Mouse (Mus musculus): ENCODE measurements around the gene Ndufs4. TPM values are rescaled to one million over a fixed set of nuclear protein-coding genes. Genes with fewer than 3 reads are reported as not detected.
A peak's percentile ranks its signal among the peaks of the same experiment; 100 is the strongest.

Ndufs4 gene
- polyA plus RNA-seq, 1 experiment from 2014 or later = 403 TPM

GRCm38 (mm10) chr13:114405100-114405715, 17.1 kb upstream of the Ndufs4 start:
- Histone ChIP-seq H3K4me3 (ENCODE audit: low read depth, low read length) (no peak overlapping the region), H3K27ac (ENCODE audit: low read depth, low read length) (no peak overlapping the region), H3K36me3 (ENCODE audit: control insufficient read depth, insufficient read depth, low read length) (no peaks in the 10 kb centered on the region), H3K4me1 (ENCODE audit: control insufficient read depth, insufficient read depth, low read length) (no peaks in the 10 kb centered on the region), H3K27me3 (ENCODE audit: control insufficient read depth, insufficient read depth, low read length) (no peaks in the 10 kb centered on the region), H3K9ac (ENCODE audit: low read depth, low read length) (no peak overlapping the region), H3K9me3 (replicated peaks; ENCODE audit: control insufficient read depth, low read length) (no peaks in the 10 kb centered on the region), H3K4me2 (no peak overlapping the region)
- ATAC-seq (replicated peaks; ENCODE audit: insufficient number of reproducible peaks, low FRiP score, low TSS enrichment) = no peak
- WGBS (ENCODE audit: insufficient replicate concordance) = 81% methylated on average over 9 of the region's 9 CpGs

- H3K4me2 ChIP-seq = no peak overlapping the region
- WGBS (ENCODE audit: insufficient replicate concordance) = 69% methylated on average over 2 of the region's 2 CpGs
- no peaks in the 10 kb centered on the region for H3K9me3 ChIP-seq (replicated peaks; ENCODE audit: control insufficient read depth, low read length)
- H3K4me1 ChIP-seq (ENCODE audit: control insufficient read depth, insufficient read depth, low read length) = no peaks in the 10 kb centered on the region
- no peak overlapping the region for H3K9ac ChIP-seq (ENCODE audit: low read depth, low read length)
- H3K27ac ChIP-seq (ENCODE audit: low read depth, low read length) = no peak overlapping the region
- H3K36me3 ChIP-seq (ENCODE audit: control insufficient read depth, insufficient read depth, low read length) = no peaks in the 10 kb centered on the region
- no peaks in the 10 kb centered on the region for H3K27me3 ChIP-seq (ENCODE audit: control insufficient read depth, insufficient read depth, low read length)
- no peak for ATAC-seq (replicated peaks; ENCODE audit: insufficient number of reproducible peaks, low FRiP score, low TSS enrichment)
- no peak overlapping the region for H3K4me3 ChIP-seq (ENCODE audit: low read depth, low read length)
These were observed 10.8 kb upstream of the Ndufs4 start for GRCm38 (mm10) chr13:114398906-114399305.

- Histone ChIP-seq H3K27me3 (ENCODE audit: control insufficient read depth, insufficient read depth, low read length) (no peaks in the 10 kb centered on the region), H3K9me3 (replicated peaks; ENCODE audit: control insufficient read depth, low read length) (no peaks in the 10 kb centered on the region), H3K36me3 (ENCODE audit: control insufficient read depth, insufficient read depth, low read length) (no peaks in the 10 kb centered on the region), H3K4me1 (ENCODE audit: control insufficient read depth, insufficient read depth, low read length) (no peaks in the 10 kb centered on the region), H3K4me3 (ENCODE audit: low read depth, low read length) (no peak overlapping the region), H3K9ac (ENCODE audit: low read depth, low read length) (no peak overlapping the region), H3K27ac (ENCODE audit: low read depth, low read length) (no peak overlapping the region), H3K4me2 (no peak overlapping the region)
- WGBS (ENCODE audit: insufficient replicate concordance) = 81% methylated on average over 9 of the region's 9 CpGs
- ATAC-seq (replicated peaks; ENCODE audit: insufficient number of reproducible peaks, low FRiP score, low TSS enrichment) = no peak
These were observed 9.2 kb upstream of the Ndufs4 start for GRCm38 (mm10) chr13:114397281-114397680.

- no peaks in the 10 kb centered on the region for H3K27me3 ChIP-seq (ENCODE audit: control insufficient read depth, insufficient read depth, low read length)
- H3K27ac ChIP-seq (ENCODE audit: low read depth, low read length) = no peak overlapping the region
- no peaks in the 10 kb centered on the region for H3K4me1 ChIP-seq (ENCODE audit: control insufficient read depth, insufficient read depth, low read length)
- no peaks in the 10 kb centered on the region for H3K36me3 ChIP-seq (ENCODE audit: control insufficient read depth, insufficient read depth, low read length)
- no peak overlapping the region for H3K9ac ChIP-seq (ENCODE audit: low read depth, low read length)
- no peak overlapping the region for H3K4me3 ChIP-seq (ENCODE audit: low read depth, low read length)
- H3K4me2 ChIP-seq = no peak overlapping the region
- no peaks in the 10 kb centered on the region for H3K9me3 ChIP-seq (replicated peaks; ENCODE audit: control insufficient read depth, low read length)
- whole genome bisulfite sequencing (ENCODE audit: insufficient replicate concordance) = 64% methylated on average over 10 of the region's 10 CpGs
- ATAC-seq (replicated peaks; ENCODE audit: insufficient number of reproducible peaks, low FRiP score, low TSS enrichment) = no peak
These were observed 8.8 kb upstream of the Ndufs4 start for GRCm38 (mm10) chr13:114396863-114397262.

- no peak overlapping the region for H3K4me3 ChIP-seq (ENCODE audit: low read depth, low read length)
- 84% methylated on average over 2 of the region's 2 CpGs for WGBS (ENCODE audit: insufficient replicate concordance)
- H3K27me3 ChIP-seq (ENCODE audit: control insufficient read depth, insufficient read depth, low read length) = no peaks in the 10 kb centered on the region
- no peaks in the 10 kb centered on the region for H3K36me3 ChIP-seq (ENCODE audit: control insufficient read depth, insufficient read depth, low read length)
- H3K9me3 ChIP-seq (replicated peaks; ENCODE audit: control insufficient read depth, low read length) = no peaks in the 10 kb centered on the region
- no peak overlapping the region for H3K9ac ChIP-seq (ENCODE audit: low read depth, low read length)
- H3K27ac ChIP-seq (ENCODE audit: low read depth, low read length) = no peak overlapping the region
- no peak for ATAC-seq (replicated peaks; ENCODE audit: insufficient number of reproducible peaks, low FRiP score, low TSS enrichment)
- no peaks in the 10 kb centered on the region for H3K4me1 ChIP-seq (ENCODE audit: control insufficient read depth, insufficient read depth, low read length)
- H3K4me2 ChIP-seq = no peak overlapping the region
These were observed 6.7 kb upstream of the Ndufs4 start for GRCm38 (mm10) chr13:114394784-114395183.

GRCm38 (mm10) chr13:114392501-114392900, 4.4 kb upstream of the Ndufs4 start:
- Histone ChIP-seq H3K27ac (ENCODE audit: low read depth, low read length) (no peak overlapping the region), H3K9ac (ENCODE audit: low read depth, low read length) (no peak overlapping the region), H3K4me2 (no peak overlapping the region), H3K27me3 (ENCODE audit: control insufficient read depth, insufficient read depth, low read length) (no peaks in the 10 kb centered on the region), H3K4me3 (ENCODE audit: low read depth, low read length) (no peak overlapping the region), H3K9me3 (replicated peaks; ENCODE audit: control insufficient read depth, low read length) (no peaks in the 10 kb centered on the region), H3K36me3 (ENCODE audit: control insufficient read depth, insufficient read depth, low read length) (no peaks in the 10 kb centered on the region), H3K4me1 (ENCODE audit: control insufficient read depth, insufficient read depth, low read length) (no peaks in the 10 kb centered on the region)
- ATAC-seq (replicated peaks; ENCODE audit: insufficient number of reproducible peaks, low FRiP score, low TSS enrichment) = no peak

- peaks cover 8% of the 10 kb centered on the region; the same call in 1 of the 2 replicates for H3K4me1 ChIP-seq (ENCODE audit: control insufficient read depth, insufficient read depth, low read length)
- H3K9ac ChIP-seq (ENCODE audit: low read depth, low read length) = peak overlapping the region; percentile 95
- H3K4me2 ChIP-seq = peak overlapping the region; percentile 83
- no peaks in the 10 kb centered on the region for H3K9me3 ChIP-seq (replicated peaks; ENCODE audit: control insufficient read depth, low read length)
- H3K27ac ChIP-seq (ENCODE audit: low read depth, low read length) = peak overlapping the region; percentile 82
- ATAC-seq (replicated peaks; ENCODE audit: insufficient number of reproducible peaks, low FRiP score, low TSS enrichment) = peak; percentile 79
- peak overlapping the region; percentile 98 for H3K4me3 ChIP-seq (ENCODE audit: low read depth, low read length)
- peaks cover 2% of the 10 kb centered on the region for H3K36me3 ChIP-seq (ENCODE audit: control insufficient read depth, insufficient read depth, low read length)
- no peaks in the 10 kb centered on the region for H3K27me3 ChIP-seq (ENCODE audit: control insufficient read depth, insufficient read depth, low read length)
- under 1% methylated on average over 37 of the region's 37 CpGs for WGBS (ENCODE audit: insufficient replicate concordance)
These were observed 412 bp downstream of the Ndufs4 start for GRCm38 (mm10) chr13:114387521-114388171.

GRCm38 (mm10) chr13:114387074-114387487, 977 bp downstream of the Ndufs4 start:
- H3K9ac ChIP-seq (ENCODE audit: low read depth, low read length) = peak overlapping the region; percentile 95
- no peaks in the 10 kb centered on the region for H3K27me3 ChIP-seq (ENCODE audit: control insufficient read depth, insufficient read depth, low read length)
- H3K4me3 ChIP-seq (ENCODE audit: low read depth, low read length) = peak overlapping the region; percentile 98
- ATAC-seq (replicated peaks; ENCODE audit: insufficient number of reproducible peaks, low FRiP score, low TSS enrichment) = no peak; the same call in 1 of the 2 replicates
- H3K36me3 ChIP-seq (ENCODE audit: control insufficient read depth, insufficient read depth, low read length) = peaks cover 6% of the 10 kb centered on the region
- no peaks in the 10 kb centered on the region for H3K9me3 ChIP-seq (replicated peaks; ENCODE audit: control insufficient read depth, low read length)
- WGBS (ENCODE audit: insufficient replicate concordance) = 3% methylated on average over 10 of the region's 10 CpGs
- peaks cover 8% of the 10 kb centered on the region; the same call in 1 of the 2 replicates for H3K4me1 ChIP-seq (ENCODE audit: control insufficient read depth, insufficient read depth, low read length)
- H3K4me2 ChIP-seq = peak overlapping the region; percentile 83
- no peak overlapping the region for H3K27ac ChIP-seq (ENCODE audit: low read depth, low read length)

GRCm38 (mm10) chr13:114376511-114376910, 11.5 kb downstream of the Ndufs4 start:
- Histone ChIP-seq H3K27me3 (ENCODE audit: control insufficient read depth, insufficient read depth, low read length) (no peaks in the 10 kb centered on the region), H3K9me3 (replicated peaks; ENCODE audit: control insufficient read depth, low read length) (no peaks in the 10 kb centered on the region), H3K9ac (ENCODE audit: low read depth, low read length) (no peak overlapping the region), H3K4me1 (ENCODE audit: control insufficient read depth, insufficient read depth, low read length) (no peaks in the 10 kb centered on the region), H3K36me3 (ENCODE audit: control insufficient read depth, insufficient read depth, low read length) (peaks cover 8% of the 10 kb centered on the region), H3K4me2 (no peak overlapping the region), H3K27ac (ENCODE audit: low read depth, low read length) (no peak overlapping the region), H3K4me3 (ENCODE audit: low read depth, low read length) (no peak overlapping the region)
- no peak for ATAC-seq (replicated peaks; ENCODE audit: insufficient number of reproducible peaks, low FRiP score, low TSS enrichment)
- WGBS (ENCODE audit: insufficient replicate concordance) = 92% methylated on average over 4 of the region's 4 CpGs

Measured in heart, embryonic 11.5 days (tissue).